Mouse (Mus musculus): ENCODE measurements at regions not wholly inside any gene's neighbourhood (a gene's known extent, or its start where the extent isn't known, plus 50 kb on each side); places are given as distances from the start of the nearest gene placed in this dataset.
"Not testable (repeated sequence)": the region's sequence is repeated elsewhere in the genome, so short reads cannot be mapped to it uniquely, and the experiment has no call there.

DNA sequence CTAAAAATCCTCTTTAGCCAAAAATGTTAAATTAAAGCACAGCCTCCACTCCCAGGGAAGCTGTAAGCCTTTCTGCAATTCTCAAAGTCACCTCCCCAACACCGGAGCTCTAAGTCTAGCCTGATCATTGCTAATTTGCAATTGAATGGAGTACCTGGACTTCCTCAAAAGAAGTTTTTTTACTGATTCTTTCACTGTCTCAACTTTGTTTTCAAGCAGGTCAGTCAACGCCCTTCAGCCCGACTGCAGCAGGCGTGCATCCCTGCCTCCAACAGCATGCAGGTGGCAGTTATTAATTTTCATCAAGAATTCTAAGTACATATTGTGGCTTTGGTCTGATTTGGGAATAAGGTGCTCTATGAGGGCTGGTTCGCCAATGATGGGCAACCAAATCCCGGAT is 589.0 kb upstream of the Cadm2 start:
- H3K4me2 ChIP-seq (replicated peaks; ENCODE audit: low read depth, low read length); H3K9ac ChIP-seq (ENCODE audit: low read depth, low read length); H3K9me3 ChIP-seq (ENCODE audit: control insufficient read depth, low read length); H3K27ac ChIP-seq (ENCODE audit: low read depth, low read length); H3K4me3 ChIP-seq (ENCODE audit: low read depth, low read length); H3K4me1 ChIP-seq (replicated peaks; ENCODE audit: control insufficient read depth, insufficient read depth, low read length); ATAC-seq (ENCODE audit: low FRiP score); H3K27me3 ChIP-seq (ENCODE audit: control insufficient read depth, insufficient read depth, low read length); H3K36me3 ChIP-seq (ENCODE audit: control insufficient read depth, insufficient read depth, low read length); DNase-seq (ENCODE audit: low spot score): not testable (repeated sequence)
- WGBS = 93% methylated on average over 6 of the region's 6 CpGs

DNA sequence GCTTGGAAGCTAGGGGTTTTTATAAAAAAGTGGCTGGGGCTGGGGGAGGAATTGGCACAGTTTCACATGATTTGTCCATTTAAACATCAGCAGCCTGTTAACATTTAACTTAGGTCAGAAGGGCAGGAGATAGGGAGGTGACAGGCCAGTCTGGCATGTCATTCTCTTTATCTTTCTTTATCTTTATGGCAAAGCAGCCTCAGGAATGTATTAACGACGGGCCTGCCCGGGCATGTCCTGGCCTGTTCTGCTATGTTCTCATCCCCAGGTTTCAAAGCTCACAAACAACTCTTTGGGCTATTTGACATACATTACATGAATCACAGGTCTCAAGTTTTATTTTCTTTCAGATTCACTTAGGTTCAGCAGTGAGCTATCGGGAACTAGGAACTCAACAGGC is 584.2 kb upstream of the Cadm2 start:
- not testable (repeated sequence) for ATAC-seq (ENCODE audit: low FRiP score); DNase-seq (ENCODE audit: low spot score); H3K9ac ChIP-seq (ENCODE audit: low read depth, low read length); H3K36me3 ChIP-seq (ENCODE audit: control insufficient read depth, insufficient read depth, low read length); H3K4me1 ChIP-seq (replicated peaks; ENCODE audit: control insufficient read depth, insufficient read depth, low read length); H3K4me3 ChIP-seq (ENCODE audit: low read depth, low read length); H3K27me3 ChIP-seq (ENCODE audit: control insufficient read depth, insufficient read depth, low read length); H3K4me2 ChIP-seq (replicated peaks; ENCODE audit: low read depth, low read length); H3K27ac ChIP-seq (ENCODE audit: low read depth, low read length); H3K9me3 ChIP-seq (ENCODE audit: control insufficient read depth, low read length)
- WGBS = 92% methylated on average over 4 of the region's 4 CpGs

DNA sequence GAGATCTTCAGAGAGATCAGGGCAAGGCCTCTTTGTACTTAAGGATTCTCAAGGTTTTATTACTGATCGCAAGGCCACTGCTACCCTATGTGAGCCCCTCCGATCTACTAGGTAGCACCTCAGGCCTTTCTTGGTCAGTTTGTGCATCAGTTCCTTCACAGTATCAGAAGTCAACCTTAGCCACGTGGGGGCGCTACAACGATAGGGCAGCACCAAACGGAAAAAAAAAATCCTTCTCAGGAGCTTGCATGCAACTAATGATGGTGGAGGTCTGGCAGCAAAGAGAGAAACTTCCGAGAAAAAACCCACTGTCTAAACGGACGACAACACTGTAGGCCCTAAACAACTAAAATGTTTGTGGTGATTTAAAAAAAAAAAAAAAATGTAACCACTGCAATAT is 543.9 kb upstream of the Cadm2 start:
- Histone ChIP-seq H3K9ac (ENCODE audit: low read depth, low read length) (no peak overlapping the region), H3K4me1 (replicated peaks; ENCODE audit: control insufficient read depth, insufficient read depth, low read length) (no peaks in the 10 kb centered on the region), H3K36me3 (ENCODE audit: control insufficient read depth, insufficient read depth, low read length) (no peaks in the 10 kb centered on the region), H3K9me3 (ENCODE audit: control insufficient read depth, low read length) (no peaks in the 10 kb centered on the region), H3K4me2 (replicated peaks; ENCODE audit: low read depth, low read length) (no peak overlapping the region), H3K27ac (ENCODE audit: low read depth, low read length) (no peak overlapping the region), H3K4me3 (ENCODE audit: low read depth, low read length) (no peak overlapping the region), H3K27me3 (ENCODE audit: control insufficient read depth, insufficient read depth, low read length) (no peaks in the 10 kb centered on the region)
- DNase-seq (ENCODE audit: low spot score) (peak; percentile 17), ATAC-seq (ENCODE audit: low FRiP score) (no peak)
- 45% methylated on average over 9 of the region's 9 CpGs for WGBS

DNA sequence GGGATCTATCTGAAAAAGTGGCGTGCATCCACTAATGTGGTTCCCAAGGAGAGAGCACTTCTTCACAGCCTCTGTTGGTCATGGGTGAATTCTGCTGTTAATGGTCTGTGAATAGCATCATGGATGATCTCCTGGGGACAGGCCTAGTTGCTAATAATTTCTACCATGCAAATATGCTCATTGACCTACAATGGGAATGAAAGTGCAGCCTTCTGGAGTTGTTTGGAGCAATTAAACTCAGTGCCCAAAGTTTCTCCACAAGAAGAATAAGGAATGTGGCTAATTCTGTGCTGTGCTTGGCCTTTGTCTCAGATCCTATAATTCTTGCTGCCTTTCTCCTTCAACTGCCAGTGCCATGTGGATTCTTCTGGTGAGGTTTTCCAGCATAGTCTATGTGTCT is 532.8 kb upstream of the Cadm2 start:
- Histone ChIP-seq H3K27ac (ENCODE audit: low read depth, low read length) (no peak overlapping the region), H3K9me3 (ENCODE audit: control insufficient read depth, low read length) (no peaks in the 10 kb centered on the region), H3K36me3 (ENCODE audit: control insufficient read depth, insufficient read depth, low read length) (no peaks in the 10 kb centered on the region), H3K4me2 (replicated peaks; ENCODE audit: low read depth, low read length) (no peak overlapping the region), H3K4me3 (ENCODE audit: low read depth, low read length) (no peak overlapping the region), H3K9ac (ENCODE audit: low read depth, low read length) (no peak overlapping the region), H3K4me1 (replicated peaks; ENCODE audit: control insufficient read depth, insufficient read depth, low read length) (no peaks in the 10 kb centered on the region), H3K27me3 (ENCODE audit: control insufficient read depth, insufficient read depth, low read length) (no peaks in the 10 kb centered on the region)
- WGBS = 88% methylated on average over 1 of the region's 1 CpGs
- no peak for DNase-seq (ENCODE audit: low spot score)
- no peak for ATAC-seq (ENCODE audit: low FRiP score)
